Mouse (Mus musculus) mesoderm, embryonic 11.5 days (tissue): Measurements from ENCODE around the gene Kmt2a.

Experiments used
- DNase-seq: peaks from one replicate; pipeline ENCODE4 v3.0.0-alpha.2; 2012; ENCODE audit warnings: low read depth, low spot score

The Kmt2a gene

GRCm38 (mm10) chr9:44880309-44881081 is 601 bp downstream of the Kmt2a start:
- DNase-seq, result peak; percentile 35

- no peak for DNase-seq
These were observed 1.3 kb downstream of the Kmt2a start for GRCm38 (mm10) chr9:44879694-44880271.

- DNase-seq, result no peak
These were observed 2.2 kb downstream of the Kmt2a start for GRCm38 (mm10) chr9:44878776-44879500.

DNA sequence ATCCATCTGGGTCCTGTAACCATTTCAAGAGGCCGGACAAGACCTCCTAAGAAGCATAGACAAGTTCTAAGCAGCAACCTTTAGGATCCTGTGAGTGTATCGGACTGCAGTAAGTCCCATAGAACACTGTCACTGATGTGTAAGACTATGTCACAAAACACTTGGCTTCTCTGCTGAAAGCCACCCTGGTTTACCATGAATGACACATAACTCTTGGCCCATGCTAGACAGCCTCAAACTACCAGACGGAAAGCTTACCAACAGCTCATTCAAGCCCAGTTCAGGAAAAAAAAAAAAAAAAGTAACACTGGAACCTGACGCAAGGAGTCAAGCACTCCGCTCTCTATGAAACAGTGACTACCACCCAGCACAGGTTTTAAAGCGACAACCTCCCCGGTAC is 3.4 kb downstream of the Kmt2a start:
- DNase-seq, result no peak

DNA sequence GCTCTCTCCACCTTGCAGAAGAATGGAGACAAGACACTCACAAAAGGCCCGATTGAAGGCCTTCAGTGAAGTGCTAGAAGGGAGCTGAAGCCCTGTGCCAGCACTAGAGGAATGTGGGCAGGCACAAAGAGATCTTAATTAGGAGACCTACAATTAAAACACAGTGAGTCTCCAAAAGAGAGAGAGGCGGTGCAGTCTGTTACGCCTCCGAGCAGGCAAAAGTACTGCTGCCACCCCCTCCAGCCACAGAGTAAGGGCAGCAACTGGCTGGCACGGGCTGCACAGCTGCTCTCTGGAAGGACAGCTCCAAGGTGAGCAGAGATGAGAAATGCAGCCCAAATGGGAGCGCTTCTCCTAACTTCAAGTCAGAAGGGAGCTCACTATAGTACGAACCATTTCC is 5.6 kb downstream of the Kmt2a start:
- no peak for DNase-seq

DNA sequence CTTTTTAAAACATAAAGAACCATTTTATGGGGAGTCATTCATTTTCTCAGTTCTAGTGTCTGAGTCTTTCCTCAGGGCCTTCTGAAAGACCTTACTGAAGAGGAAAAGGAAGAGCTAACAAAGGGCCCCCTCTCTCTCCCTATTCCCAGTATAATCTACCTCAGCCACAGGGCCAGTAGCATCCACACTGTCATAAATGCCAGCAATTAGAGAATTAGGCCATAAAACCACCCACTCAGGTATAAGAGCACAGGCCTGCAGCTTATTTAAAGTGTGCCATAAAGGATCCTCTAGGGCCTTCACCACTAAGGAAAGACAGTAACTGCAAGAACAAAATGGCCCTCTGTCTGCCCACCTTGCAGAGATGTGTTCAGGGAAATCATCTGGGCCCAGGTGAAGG is 6.9 kb downstream of the Kmt2a start:
- DNase-seq, result no peak

DNA sequence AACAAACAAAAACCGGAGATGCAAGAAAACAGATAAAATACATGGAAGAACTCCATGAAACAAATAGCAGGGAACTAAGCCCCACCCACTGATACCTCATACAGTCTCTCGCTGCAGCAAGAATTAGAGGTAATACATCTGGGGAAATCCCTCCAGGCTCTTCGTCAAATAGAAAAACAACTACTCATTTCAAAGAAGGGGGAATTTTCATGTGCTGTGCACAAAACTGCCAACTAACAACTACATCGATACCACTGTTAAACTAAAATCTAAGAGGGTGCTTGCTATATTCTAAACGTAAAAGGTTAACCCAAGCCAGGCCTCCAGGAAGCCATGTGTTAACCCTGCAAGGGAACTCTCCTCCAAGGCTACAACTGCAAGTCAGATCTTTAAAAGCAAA is 7.4 kb downstream of the Kmt2a start:
- no peak for DNase-seq

- DNase-seq, result no peak
These were observed 12.6 kb downstream of the Kmt2a start for GRCm38 (mm10) chr9:44868336-44869094.

GRCm38 (mm10) chr9:44867664-44868063 is 13.4 kb downstream of the Kmt2a start:
- DNase-seq, result no peak

DNA sequence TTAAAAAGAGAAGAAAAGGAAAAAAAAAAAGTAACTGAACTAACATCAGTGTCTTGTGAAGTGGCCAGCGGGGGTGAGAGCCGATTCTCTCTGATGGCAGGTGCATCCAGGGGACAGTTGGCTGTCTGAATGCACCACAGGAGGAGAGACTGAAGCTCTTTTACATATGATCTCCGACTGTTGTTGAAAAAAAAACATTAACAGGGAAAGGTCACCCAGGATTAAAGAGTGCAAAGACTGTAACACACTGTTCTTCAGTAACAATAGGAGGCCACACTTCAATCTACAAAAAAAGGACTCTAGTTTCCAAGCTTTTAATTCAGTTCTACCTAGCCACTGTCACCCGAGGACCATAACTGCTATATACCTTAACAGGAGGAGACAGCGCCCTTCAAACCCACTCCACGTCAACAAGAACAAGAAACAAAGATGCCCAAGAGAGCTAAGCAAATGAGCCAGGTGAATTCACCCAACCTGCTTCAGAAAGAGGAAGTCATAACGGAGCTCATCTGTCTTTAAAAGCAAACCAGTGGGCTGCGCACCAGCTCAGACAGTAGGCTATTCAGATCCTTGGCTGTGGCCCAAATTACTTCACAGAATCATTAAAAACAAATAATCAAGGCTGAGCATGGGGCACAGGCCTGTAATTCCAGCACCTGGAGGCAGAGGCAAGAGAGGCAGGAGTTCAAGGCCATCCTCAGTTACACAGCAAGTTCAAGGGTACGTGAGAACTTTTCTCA is 14.4 kb downstream of the Kmt2a start:
- no peak for DNase-seq

GRCm38 (mm10) chr9:44861121-44861520 is 20.0 kb downstream of the Kmt2a start:
- no peak for DNase-seq

DNA sequence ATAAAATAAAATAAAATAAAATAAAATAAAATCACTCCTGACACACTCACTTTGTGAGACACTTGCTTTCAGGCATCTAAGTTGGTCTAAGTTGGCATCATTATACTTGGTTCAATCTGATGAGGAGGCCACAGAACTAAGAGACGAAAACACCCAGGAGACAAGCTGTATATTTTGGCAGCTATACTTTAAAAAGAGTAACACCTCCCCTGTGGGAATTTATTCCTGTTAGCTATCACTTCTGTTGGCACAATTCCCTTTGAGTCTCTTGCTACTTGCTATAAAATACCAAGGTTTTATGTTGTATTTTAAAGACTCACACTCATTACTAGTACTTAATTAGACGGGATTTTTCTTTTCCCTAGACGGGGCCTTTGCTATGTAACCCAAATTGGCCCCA is 22.4 kb downstream of the Kmt2a start:
- no peak for DNase-seq

DNA sequence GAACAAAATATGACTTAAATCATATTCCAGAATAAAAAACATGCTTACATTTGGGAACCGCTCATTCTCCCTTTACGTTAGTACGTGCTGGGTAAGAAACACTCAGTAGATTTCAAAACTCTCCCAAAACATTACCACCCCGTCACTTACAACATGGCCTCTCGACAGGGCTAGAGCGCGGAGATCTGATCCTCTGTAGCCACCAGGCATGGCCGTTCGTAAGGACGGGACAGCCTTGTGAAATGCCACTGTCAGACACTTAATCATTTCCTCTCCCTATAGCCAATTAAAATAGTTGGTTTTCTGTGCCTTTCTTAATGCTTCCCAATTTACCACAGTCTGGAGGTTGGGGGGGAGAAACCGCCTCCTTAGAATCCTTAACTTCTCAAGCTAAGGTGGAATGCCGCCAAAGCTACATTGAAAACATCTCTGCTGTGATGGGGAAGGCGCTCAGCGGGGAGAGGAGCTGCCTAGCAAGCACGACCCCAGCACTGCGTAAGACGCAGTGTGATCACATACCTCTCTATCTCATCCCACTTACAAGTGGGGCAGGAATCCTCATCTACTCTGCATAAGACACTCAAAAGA is 23.6 kb downstream of the Kmt2a start:
- no peak for DNase-seq

GRCm38 (mm10) chr9:44855153-44855552 is 25.9 kb downstream of the Kmt2a start:
- no peak for DNase-seq

DNA sequence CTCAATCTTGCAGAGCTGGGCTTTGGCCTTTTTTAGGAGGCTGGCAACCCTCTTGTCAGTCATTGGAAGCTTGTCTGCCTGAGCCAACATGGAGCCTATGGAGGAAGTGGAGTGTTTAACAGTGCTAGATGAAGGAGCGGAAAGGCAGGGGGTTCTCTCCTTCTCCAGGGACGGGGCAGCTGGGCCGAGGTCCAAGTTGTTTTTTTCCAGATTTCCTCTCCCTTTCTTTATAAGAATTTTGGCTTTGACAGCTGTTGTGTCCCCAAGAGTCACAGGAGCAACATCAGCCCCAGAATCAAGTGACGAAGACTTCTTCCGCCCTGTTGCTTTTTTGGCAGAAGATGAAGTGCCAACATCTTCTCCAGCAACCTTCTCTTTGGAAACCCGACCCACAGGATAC is 33.6 kb downstream of the Kmt2a start:
- DNase-seq, result no peak

GRCm38 (mm10) chr9:44841241-44841640 is 39.9 kb downstream of the Kmt2a start:
- DNase-seq, result peak; percentile 7

DNA sequence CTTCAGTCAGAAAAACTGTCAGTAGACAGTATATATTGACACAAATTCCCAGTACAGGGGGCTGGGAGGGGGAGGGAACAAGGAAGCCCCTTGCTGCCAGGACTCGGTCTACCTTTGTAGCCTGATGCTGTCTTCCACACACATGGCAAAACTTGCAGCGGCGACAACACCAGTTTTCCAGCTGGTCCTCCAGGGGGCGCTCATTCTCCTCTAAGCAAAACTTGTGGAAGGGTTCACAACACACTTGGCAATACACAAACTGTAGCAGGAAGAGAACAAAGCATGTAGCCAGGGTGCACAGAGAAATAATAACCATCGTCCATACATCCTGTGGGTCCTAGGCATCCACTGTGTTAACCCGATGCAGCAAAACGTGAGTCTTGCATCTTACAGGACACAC is 44.7 kb downstream of the Kmt2a start:
- DNase-seq, result peak; percentile 84

- no peak for DNase-seq
These were observed 48.7 kb downstream of the Kmt2a start for GRCm38 (mm10) chr9:44832356-44832755.

- DNase-seq, result no peak
These were observed 50.6 kb downstream of the Kmt2a start for GRCm38 (mm10) chr9:44830506-44830905.

GRCm38 (mm10) chr9:44828944-44829343 is 52.2 kb downstream of the Kmt2a start:
- no peak for DNase-seq

DNA sequence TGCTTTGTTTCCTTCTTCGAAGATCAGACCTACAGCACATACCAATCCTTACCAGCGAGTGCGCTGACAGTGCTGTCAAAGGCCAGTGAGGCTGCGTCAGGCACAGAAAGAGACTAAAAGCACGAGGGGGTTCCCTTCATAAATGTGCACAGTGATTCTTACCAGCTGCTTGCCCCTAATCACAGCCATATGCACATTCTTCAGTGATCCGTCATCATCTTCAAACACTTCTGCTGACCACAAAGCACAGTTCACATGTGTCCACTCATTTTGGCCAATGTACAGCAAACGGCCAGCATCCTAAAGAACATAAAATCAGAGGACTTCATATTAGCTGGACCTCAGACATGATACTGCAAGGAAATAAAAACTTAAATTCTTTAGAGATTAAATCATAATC is 54.4 kb downstream of the Kmt2a start:
- DNase-seq, result peak; percentile 6
